Mouse (Mus musculus) limb, embryonic 15.5 days (tissue): Measurements from ENCODE around the gene Ttn. TPM values are rescaled to one million over a fixed set of nuclear protein-coding genes. Genes with fewer than 3 reads are reported as not detected.

Source experiments
- ATAC-seq: fragments of 200-750 bp; cut with Nextera tagmentation; 2 replicates; pipeline ENCODE4 v1.8.0; 2017; ENCODE audit warnings: low read depth, moderate TSS enrichment; ENCODE audit not compliant: insufficient number of reproducible peaks, low FRiP score, low TSS enrichment
- H3K27ac ChIP-seq: fragments of 300-500 bp; sonication (generic); 2 replicates; pipeline ENCODE4 v1.5.1; 2015; ENCODE audit warnings: moderate library complexity, mild to moderate bottlenecking, inconsistent platforms
- H3K27me3 ChIP-seq: fragments of 300-500 bp; sonication (generic); 2 replicates; pipeline ENCODE4 v1.6.1; 2015; ENCODE audit warnings: inconsistent platforms
- H3K36me3 ChIP-seq: fragments of 300-500 bp; sonication (generic); 2 replicates; pipeline ENCODE4 v1.6.1; 2015; ENCODE audit warnings: inconsistent platforms
- H3K4me1 ChIP-seq: fragments of 300-500 bp; sonication (generic); 2 replicates; pipeline ENCODE4 v1.6.1; 2015; ENCODE audit warnings: inconsistent platforms
- H3K4me2 ChIP-seq: fragments of 300-500 bp; sonication (generic); 2 replicates; pipeline ENCODE4 v1.6.1; 2015; ENCODE audit warnings: mild to moderate bottlenecking, inconsistent platforms
- H3K4me3 ChIP-seq: fragments of 300-500 bp; sonication (generic); 2 replicates; pipeline ENCODE4 v1.5.1; 2015; ENCODE audit warnings: mild to moderate bottlenecking, inconsistent platforms
- H3K9ac ChIP-seq: fragments of 300-500 bp; sonication (generic); 2 replicates; pipeline ENCODE4 v1.6.1; 2015; ENCODE audit warnings: inconsistent platforms
- H3K9me3 ChIP-seq: fragments of 300-500 bp; sonication (generic); 2 replicates; pipeline ENCODE4 v1.6.1; 2016; ENCODE audit warnings: inconsistent platforms
- WGBS: fragments of 180-500 bp; shearing (Covaris S2); methylation state at CpG from one replicate; pipeline ENCODE4 v1.1.7; 2015; 5-methylcytosine and 5-hydroxymethylcytosine counted together
- polyA plus RNA-seq: library from polyadenylated mRNA; unstranded; fragments of >200 nt; fragmentation: Nextera tagmentation; extraction: Ambion mirVana; gene quantifications from 2 replicates; pipeline ENCODE4 v1.2.1, GENCODE M21; 2015

Gene Ttn
- polyA plus RNA-seq, 1 experiment from 2014 or later, result 102 TPM

DNA sequence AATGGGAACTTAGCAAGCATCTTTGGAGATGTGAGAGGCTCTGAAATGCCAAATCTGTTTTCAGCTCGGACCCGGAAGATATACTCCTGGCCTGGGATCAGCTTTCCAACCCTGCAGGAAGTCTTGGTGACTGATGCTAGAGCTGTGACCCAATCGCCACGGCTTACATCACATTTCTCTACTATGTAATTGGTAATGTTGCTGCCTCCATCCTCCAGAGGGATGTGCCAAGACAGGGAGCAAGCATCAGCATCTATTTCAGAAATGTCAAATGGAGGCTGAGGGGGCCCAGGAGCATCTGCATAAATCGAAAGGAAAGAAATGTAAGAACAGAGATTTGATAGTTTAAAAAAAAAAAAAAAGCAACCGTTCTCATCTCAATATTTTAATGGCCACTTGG is 220.2 kb downstream of the Ttn start:
- Histone ChIP-seq H3K27ac (no peak overlapping the region), H3K9ac (no peak overlapping the region), H3K36me3 (no peaks in the 10 kb centered on the region), H3K4me3 (no peak overlapping the region), H3K27me3 (no peaks in the 10 kb centered on the region), H3K9me3 (peaks cover 10% of the 10 kb centered on the region; the same call in 1 of the 2 replicates), H3K4me2 (no peak overlapping the region), H3K4me1 (no peaks in the 10 kb centered on the region)
- no peak for ATAC-seq
- WGBS, result 81% methylated on average over 6 of the region's 6 CpGs

DNA sequence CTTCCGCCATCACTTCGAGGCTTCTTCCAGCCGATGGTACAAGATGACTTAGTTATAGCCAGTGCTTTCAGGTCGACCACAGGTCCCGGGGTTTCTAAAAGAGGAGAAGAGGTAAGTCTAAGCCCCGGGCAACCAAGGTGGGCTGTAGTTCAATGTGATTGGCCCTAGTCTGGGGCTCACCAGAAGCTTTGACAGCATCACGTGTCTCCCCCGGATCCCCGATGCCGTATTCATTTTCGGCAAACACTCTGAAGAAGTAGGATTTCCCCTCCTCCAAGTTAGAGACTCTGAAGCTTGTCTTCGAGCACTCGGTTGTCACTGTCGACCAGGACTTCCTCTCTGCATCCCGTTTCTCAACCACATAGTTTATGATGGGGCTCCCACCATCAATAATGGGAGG is 225.9 kb downstream of the Ttn start:
- no peak overlapping the region for H3K4me3 ChIP-seq
- peaks cover 10% of the 10 kb centered on the region; the same call in 1 of the 2 replicates for H3K9me3 ChIP-seq
- no peak for ATAC-seq
- no peaks in the 10 kb centered on the region for H3K36me3 ChIP-seq
- H3K4me2 ChIP-seq, result no peak overlapping the region
- WGBS, result 94% methylated on average over 15 of the region's 15 CpGs
- H3K27ac ChIP-seq, result no peak overlapping the region
- no peak overlapping the region for H3K9ac ChIP-seq
- no peaks in the 10 kb centered on the region for H3K27me3 ChIP-seq
- no peaks in the 10 kb centered on the region for H3K4me1 ChIP-seq

DNA sequence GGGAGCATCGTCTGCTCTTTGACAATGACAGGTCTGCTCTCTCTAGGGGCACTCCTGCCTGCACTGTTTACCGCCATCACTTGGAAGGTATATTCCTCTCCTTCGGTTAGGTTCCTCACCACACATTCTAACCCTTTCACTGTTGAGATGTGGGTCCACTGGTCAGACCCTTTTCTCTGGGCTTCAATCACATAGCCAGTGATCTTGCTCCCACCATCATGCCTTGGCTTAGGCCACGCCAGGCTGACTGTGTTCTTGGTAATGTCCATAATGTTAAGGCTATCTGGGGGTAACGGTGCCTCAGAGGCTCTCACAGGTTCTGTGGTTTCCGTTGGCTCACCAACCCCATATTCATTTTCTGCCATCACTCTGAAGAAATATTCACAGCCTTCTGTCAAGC is 230.4 kb downstream of the Ttn start:
- Histone ChIP-seq H3K36me3 (no peaks in the 10 kb centered on the region), H3K9ac (no peak overlapping the region), H3K4me2 (no peak overlapping the region), H3K9me3 (0 out of 2 replicates have a peak, but pooled peaks cover 3% of the 10 kb centered on the region), H3K4me3 (no peak overlapping the region), H3K27ac (no peak overlapping the region), H3K27me3 (no peaks in the 10 kb centered on the region), H3K4me1 (no peaks in the 10 kb centered on the region)
- 94% methylated on average over 6 of the region's 6 CpGs for whole genome bisulfite sequencing
- ATAC-seq, result no peak

DNA sequence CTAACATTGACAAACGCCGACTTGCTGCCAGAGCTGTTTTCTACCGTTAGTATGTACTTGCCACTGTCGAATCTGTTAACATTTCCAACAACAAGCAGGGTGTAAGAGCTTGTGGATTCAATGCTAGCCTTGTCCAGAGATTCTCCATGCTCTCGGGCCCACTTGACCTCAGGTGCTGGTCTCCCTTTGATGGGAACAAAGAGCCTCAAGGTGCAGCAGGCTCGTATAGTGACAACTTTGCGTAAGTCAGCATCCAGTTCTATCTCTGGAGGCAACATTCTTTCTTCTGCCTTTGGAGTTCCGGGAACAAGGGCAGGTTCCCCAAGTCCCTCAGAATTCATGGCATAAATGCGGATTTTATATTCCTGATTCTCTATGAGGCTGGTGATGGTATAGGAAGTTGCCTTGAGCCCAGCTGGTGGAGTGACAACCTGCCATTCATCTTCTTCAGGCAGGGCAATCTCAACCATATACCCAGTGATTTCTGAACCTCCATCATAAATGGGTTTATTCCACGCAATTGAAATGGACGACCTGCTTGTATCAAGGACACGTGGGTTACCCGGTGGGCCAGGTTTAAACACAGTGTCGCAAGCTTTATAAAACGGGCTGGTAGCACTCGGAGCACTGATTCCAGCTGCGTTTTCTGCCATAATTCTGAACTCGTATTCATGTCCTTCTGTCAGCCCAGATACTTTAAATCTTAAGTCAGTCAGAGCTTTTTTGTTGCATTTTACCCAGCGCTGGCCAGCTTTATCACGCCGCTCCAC is 232.8 kb downstream of the Ttn start:
- 95% methylated on average over 21 of the region's 21 CpGs for WGBS
- Histone ChIP-seq H3K27me3 (no peaks in the 10 kb centered on the region), H3K36me3 (no peaks in the 10 kb centered on the region), H3K4me2 (no peak overlapping the region), H3K4me1 (no peaks in the 10 kb centered on the region), H3K27ac (no peak overlapping the region), H3K9ac (no peak overlapping the region), H3K4me3 (no peak overlapping the region), H3K9me3 (0 out of 2 replicates have a peak, but pooled peaks cover 3% of the 10 kb centered on the region)
- ATAC-seq, result no peak

DNA sequence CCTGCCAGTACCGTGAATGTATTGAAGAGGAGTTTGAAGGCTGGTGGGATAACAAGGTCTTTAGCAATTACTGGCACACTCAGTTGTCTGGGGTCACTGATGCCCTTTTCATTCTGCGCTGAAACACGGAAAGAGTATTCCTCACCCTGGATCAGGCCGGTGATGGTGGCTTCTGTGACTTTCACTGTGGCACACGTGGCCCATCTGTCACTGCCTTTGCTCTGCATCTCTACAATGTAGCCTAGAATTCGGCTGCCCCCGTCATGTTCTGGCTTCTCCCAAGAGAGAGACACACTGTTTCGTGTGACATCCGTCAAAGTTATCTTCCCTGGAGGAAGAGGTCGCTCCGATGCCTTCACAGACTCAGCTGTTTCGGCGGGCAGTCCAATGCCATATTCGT is 233.7 kb downstream of the Ttn start:
- no peak for ATAC-seq
- 92% methylated on average over 14 of the region's 14 CpGs for WGBS
- no peaks in the 10 kb centered on the region for H3K36me3 ChIP-seq
- H3K4me1 ChIP-seq, result no peaks in the 10 kb centered on the region
- no peak overlapping the region for H3K4me2 ChIP-seq
- no peak overlapping the region for H3K9ac ChIP-seq
- H3K9me3 ChIP-seq, result 0 out of 2 replicates have a peak, but pooled peaks cover 3% of the 10 kb centered on the region
- no peak overlapping the region for H3K27ac ChIP-seq
- H3K4me3 ChIP-seq, result no peak overlapping the region
- no peaks in the 10 kb centered on the region for H3K27me3 ChIP-seq

DNA sequence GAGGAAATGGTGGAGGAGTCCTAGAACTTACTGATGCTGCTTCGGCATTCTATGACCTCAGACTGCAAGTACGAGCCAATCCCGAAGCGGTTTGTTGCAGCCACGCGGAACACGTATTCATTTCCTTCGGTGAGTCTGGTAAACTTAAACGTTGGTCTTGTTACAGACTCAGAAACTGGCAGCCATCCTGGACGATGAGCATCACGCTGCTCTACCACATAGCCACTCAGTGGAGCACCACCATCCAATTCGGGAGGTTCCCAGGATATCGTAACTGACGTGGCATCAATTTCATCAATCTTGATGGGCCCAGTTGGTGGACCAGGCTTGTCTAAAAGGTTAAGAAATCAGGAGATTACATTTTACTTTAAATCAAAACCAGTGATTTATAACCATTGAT is 262.7 kb downstream of the Ttn start:
- peaks cover 10% of the 10 kb centered on the region; the same call in 1 of the 2 replicates for H3K9me3 ChIP-seq
- H3K27me3 ChIP-seq, result no peaks in the 10 kb centered on the region
- H3K4me3 ChIP-seq, result no peak overlapping the region
- H3K36me3 ChIP-seq, result peaks cover 9% of the 10 kb centered on the region
- H3K4me2 ChIP-seq, result no peak overlapping the region
- H3K4me1 ChIP-seq, result no peaks in the 10 kb centered on the region
- 95% methylated on average over 14 of the region's 14 CpGs for WGBS
- no peak for ATAC-seq
- H3K9ac ChIP-seq, result no peak overlapping the region
- no peak overlapping the region for H3K27ac ChIP-seq

DNA sequence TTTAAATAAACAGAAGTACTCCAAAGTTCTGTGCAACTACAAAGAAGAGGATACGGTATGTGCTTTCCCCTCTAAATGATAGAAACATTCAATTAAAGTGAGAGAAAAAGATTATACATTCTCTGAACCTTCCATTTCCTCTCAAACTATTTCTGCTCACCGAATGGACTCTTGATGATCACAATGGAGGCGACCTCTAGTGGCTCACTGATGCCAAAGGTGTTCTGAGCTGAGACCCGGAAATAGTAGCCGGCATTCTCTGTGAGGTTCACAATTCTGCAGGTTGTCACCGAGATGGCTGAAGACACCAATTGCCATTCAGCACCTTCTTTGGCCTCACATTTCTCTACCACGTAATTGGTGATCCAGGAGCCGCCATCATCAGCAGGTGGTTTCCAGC is 267.4 kb downstream of the Ttn start:
- peaks cover 44% of the 10 kb centered on the region for H3K36me3 ChIP-seq
- 0 out of 2 replicates have a peak, but pooled peaks cover 6% of the 10 kb centered on the region for H3K9me3 ChIP-seq
- WGBS, result 69% methylated on average over 8 of the region's 8 CpGs
- H3K27ac ChIP-seq, result no peak overlapping the region
- no peak overlapping the region for H3K4me3 ChIP-seq
- no peak for ATAC-seq
- H3K4me2 ChIP-seq, result no peak overlapping the region
- no peaks in the 10 kb centered on the region for H3K27me3 ChIP-seq
- H3K4me1 ChIP-seq, result no peaks in the 10 kb centered on the region
- H3K9ac ChIP-seq, result no peak overlapping the region

DNA sequence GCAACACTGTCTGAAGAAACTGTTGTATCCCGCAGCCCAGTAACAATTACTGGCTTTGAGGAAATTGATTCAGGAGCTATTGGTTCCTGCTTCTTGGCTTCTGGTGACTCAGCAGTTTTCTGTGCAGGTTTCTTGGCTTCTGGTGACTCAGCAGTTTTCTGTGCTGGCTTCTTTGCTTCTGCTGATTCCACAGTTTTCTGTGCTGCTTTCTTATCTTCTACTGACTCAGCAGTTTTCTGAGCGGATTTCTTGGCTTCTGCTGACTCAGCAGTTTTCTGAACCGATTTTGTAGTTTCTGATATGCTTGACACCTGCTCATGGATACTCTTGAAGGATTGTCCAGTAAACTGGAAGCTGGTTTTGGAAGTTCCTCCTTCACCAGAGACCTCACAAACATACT is 273.8 kb downstream of the Ttn start:
- H3K27me3 ChIP-seq, result no peaks in the 10 kb centered on the region
- no peak overlapping the region for H3K4me3 ChIP-seq
- peaks cover 46% of the 10 kb centered on the region for H3K36me3 ChIP-seq
- H3K9ac ChIP-seq, result no peak overlapping the region
- H3K4me2 ChIP-seq, result no peak overlapping the region
- H3K27ac ChIP-seq, result no peak overlapping the region
- no peaks in the 10 kb centered on the region for H3K4me1 ChIP-seq
- 89% methylated on average over 3 of the region's 3 CpGs for WGBS
- no peak for ATAC-seq
- H3K9me3 ChIP-seq, result no peaks in the 10 kb centered on the region

DNA sequence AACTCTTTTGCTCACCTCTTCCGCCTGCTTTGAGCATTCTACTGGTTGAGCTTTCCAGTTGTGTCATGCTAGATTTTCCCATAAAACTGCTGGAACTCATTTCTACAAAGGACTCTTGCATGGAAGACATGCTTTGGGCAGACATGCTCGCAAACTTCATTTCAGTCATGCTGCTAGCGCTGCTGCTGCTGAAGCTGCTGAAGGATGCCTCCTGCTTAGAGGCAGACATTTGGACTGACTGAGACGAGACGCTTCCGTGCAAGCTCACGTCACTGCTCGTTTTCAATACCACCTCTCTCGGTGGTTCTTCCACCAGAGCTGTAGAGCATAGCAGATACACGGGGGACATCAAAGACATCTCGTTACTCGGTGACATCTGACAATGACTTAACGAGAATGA is 276.7 kb downstream of the Ttn start:
- H3K4me3 ChIP-seq, result no peak overlapping the region
- no peak overlapping the region for H3K4me2 ChIP-seq
- ATAC-seq, result no peak
- no peaks in the 10 kb centered on the region for H3K4me1 ChIP-seq
- H3K27ac ChIP-seq, result no peak overlapping the region
- H3K9me3 ChIP-seq, result no peaks in the 10 kb centered on the region
- H3K27me3 ChIP-seq, result no peaks in the 10 kb centered on the region
- WGBS, result 81% methylated on average over 13 of the region's 13 CpGs
- H3K9ac ChIP-seq, result no peak overlapping the region
- peaks cover 22% of the 10 kb centered on the region for H3K36me3 ChIP-seq

DNA sequence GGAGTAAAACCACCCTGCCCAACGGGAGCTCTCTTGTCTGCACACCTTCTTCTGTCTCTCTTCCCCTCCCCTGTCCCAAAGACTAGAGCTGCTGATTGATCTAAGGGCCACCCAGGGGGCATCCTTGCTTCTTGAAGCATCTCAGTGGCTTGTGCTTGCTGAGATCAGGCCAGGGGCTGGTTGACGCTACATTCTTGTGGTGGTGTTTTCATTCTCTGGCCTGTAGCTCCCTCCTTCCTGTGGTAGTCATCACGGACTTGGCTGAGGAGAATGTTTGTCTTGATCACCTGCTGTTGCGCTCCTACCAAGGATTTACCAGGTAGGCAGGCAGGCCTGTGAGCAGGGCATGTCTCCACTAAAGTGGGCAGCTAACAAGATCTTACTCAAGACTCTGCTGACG is 279.6 kb downstream of the Ttn start:
- Histone ChIP-seq H3K27ac (no peak overlapping the region), H3K27me3 (no peaks in the 10 kb centered on the region), H3K9me3 (no peaks in the 10 kb centered on the region), H3K4me1 (no peaks in the 10 kb centered on the region), H3K9ac (no peak overlapping the region), H3K4me3 (no peak overlapping the region), H3K4me2 (no peak overlapping the region), H3K36me3 (peaks cover 2% of the 10 kb centered on the region; the same call in 1 of the 2 replicates)
- WGBS, result 80% methylated on average over 5 of the region's 5 CpGs
- ATAC-seq, result no peak

DNA sequence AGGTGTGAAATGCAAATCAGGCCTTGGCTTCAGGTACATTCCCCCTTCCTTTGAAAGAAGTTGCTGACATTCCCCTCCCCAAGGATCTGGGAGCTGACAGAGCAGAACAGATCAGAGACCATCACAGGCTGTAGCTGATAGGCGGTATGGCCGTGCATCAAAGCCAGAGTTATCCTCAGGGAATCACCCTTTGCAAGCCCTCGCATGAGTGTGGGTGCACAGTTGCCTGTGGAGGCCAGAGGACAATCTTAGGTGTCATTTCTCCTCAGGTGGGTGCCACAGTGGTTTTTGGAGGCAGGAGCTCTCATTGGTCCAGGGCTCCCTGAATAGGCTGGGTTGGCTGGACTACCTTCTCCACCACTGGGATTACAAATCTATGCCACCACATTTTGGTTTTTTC is 280.2 kb downstream of the Ttn start:
- H3K4me2 ChIP-seq, result no peak overlapping the region
- WGBS, result 71% methylated on average over 3 of the region's 3 CpGs
- no peaks in the 10 kb centered on the region for H3K4me1 ChIP-seq
- no peaks in the 10 kb centered on the region for H3K9me3 ChIP-seq
- no peak overlapping the region for H3K9ac ChIP-seq
- H3K36me3 ChIP-seq, result peaks cover 7% of the 10 kb centered on the region
- no peak overlapping the region for H3K4me3 ChIP-seq
- H3K27me3 ChIP-seq, result no peaks in the 10 kb centered on the region
- H3K27ac ChIP-seq, result no peak overlapping the region
- ATAC-seq, result no peak

DNA sequence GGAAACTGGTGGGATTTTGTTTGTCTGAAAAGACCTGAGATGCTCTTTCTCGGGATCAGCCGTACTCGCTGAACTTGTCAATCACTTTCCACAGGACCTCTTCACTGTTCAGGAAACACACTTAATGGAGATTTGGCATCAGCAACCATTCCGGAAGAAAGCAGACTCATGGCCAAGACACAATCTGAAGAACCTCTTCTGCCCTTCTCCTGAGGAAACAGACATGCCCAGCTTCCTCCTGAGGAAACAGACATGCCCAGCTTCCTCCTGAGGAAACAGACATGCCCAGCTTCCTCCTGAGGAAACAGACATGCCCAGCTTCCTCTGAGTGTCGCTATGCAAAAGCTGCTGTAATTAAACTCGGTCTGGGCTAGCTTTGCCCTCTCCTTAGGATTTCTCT is 287.1 kb downstream of the Ttn start:
- Histone ChIP-seq H3K4me3 (no peak overlapping the region), H3K27me3 (no peaks in the 10 kb centered on the region), H3K9ac (no peak overlapping the region), H3K9me3 (no peaks in the 10 kb centered on the region), H3K4me2 (no peak overlapping the region), H3K36me3 (peaks cover 59% of the 10 kb centered on the region), H3K27ac (no peak overlapping the region), H3K4me1 (no peaks in the 10 kb centered on the region)
- WGBS, result 84% methylated on average over 6 of the region's 6 CpGs
- ATAC-seq, result no peak

DNA sequence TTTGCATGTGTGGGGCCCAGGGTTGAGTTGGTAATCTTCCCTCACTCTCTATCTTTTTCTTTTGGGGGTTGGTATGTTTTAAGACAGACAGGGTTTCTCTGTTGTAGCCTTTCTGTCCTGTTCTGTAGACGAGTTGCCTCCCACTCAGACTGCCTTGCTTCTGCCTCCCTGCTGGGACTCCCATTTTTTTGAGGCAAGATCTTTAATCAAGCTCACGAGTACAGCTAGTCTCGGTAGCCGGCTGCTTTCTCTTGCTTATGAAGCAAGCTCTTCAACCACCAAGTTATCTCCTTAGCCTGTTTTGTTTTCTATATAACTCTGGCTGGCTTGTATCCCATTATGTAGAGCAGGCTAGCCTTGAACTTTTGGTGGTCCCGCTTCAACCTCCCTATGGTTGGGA is 288.6 kb downstream of the Ttn start:
- Histone ChIP-seq H3K4me2 (no peak overlapping the region), H3K36me3 (peaks cover 63% of the 10 kb centered on the region)
- 82% methylated on average over 5 of the region's 5 CpGs for WGBS

More for the DNA sequence above, 288.6 kb downstream of the Ttn start:
- no peak overlapping the region for H3K4me3 ChIP-seq
- H3K27ac ChIP-seq, result no peak overlapping the region
- no peaks in the 10 kb centered on the region for H3K4me1 ChIP-seq
- H3K9me3 ChIP-seq, result no peaks in the 10 kb centered on the region
- no peak for ATAC-seq
- H3K9ac ChIP-seq, result no peak overlapping the region
- no peaks in the 10 kb centered on the region for H3K27me3 ChIP-seq
